ENCODE assay signal across 8 mouse cellular contexts in the genomic region with DNA sequence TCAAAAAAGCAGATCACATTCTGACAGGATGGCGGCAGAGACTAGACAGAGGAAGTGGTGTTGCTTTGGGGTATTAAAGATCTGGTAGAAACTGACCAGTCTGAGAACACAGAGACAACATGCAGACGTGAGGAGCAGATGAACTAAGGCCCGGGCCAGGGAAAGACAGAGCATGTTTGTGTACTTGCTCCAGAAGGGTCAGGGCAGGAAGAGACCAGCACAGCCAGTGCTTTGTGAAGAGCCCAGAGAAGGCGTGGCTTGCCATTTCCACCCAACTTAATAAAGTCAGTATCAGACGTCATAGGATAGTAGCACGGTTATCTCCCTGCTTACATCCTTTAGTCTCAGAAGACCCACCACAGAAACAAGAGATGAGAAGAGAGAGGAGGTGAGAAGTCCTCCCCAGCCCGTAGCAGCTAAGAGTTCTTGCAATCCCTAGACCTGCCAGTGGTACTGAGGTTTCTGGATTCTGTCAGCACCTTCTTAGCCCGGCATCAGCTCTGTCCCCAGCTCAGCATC.
DNase-seq lines count a peak whose midpoint lies in the region; ATAC-seq and TF ChIP-seq lines count a peak whose summit lies in the region.

No protein-coding gene starts in this region.

- H3K4me2 ChIP-seq in midbrain, embryonic 11.5 days, result no peak overlapping the region

- H3K4me3 ChIP-seq in heart, embryonic 10.5 days, result no peak overlapping the region
- no peak overlapping the region for H3K4me3 ChIP-seq in liver, adult 2 months (ENCODE audit: insufficient read depth, low read depth, low read length)
- H3K4me3 ChIP-seq in midbrain, embryonic 11.5 days (ENCODE audit: low read depth, low read length), result no peak overlapping the region

- H3K27ac ChIP-seq in heart, embryonic 10.5 days, result no peak overlapping the region
- no peak overlapping the region for H3K27ac ChIP-seq in liver, adult 2 months (replicated peaks; ENCODE audit: insufficient read depth, low read depth, low read length)
- H3K27ac ChIP-seq in midbrain, embryonic 11.5 days (ENCODE audit: low read depth, low read length), result no peak overlapping the region

- peak; percentile 89 for DNase-seq in heart, adult 11 months
- no peak for DNase-seq in heart, embryonic 10.5 days (ENCODE audit: low spot score)
- peak; percentile 27 for DNase-seq in liver, adult 2 months (ENCODE audit: extremely low read depth, low read depth, low spot score)
- DNase-seq in liver, result no peak
- DNase-seq in MN1 (ENCODE audit: low spot score), result no peak
- DNase-seq in midbrain, embryonic 11.5 days (ENCODE audit: low spot score, missing footprints), result no peak

- TF ChIP-seq CTCF in liver, adult 2 months (IDR thresholded peaks at IDR 0.05; ENCODE audit: low read depth, low read length), result no peak

- H3K36me3 ChIP-seq in heart, embryonic 10.5 days, result peaks cover 11% of the 10 kb centered on the region; the same call in 1 of the 2 replicates
- H3K36me3 ChIP-seq in liver, adult 2 months (ENCODE audit: control insufficient read depth, insufficient read depth, low read length), result no peaks in the 10 kb centered on the region
- 0 out of 2 replicates have a peak, but pooled peaks cover 2% of the 10 kb centered on the region for H3K36me3 ChIP-seq in midbrain, embryonic 11.5 days (ENCODE audit: control insufficient read depth, insufficient read depth, low read length)

- no peaks in the 10 kb centered on the region for H3K27me3 ChIP-seq in heart, embryonic 10.5 days (ENCODE audit: insufficient read depth, poor library complexity, severe bottlenecking)
- H3K27me3 ChIP-seq in liver, adult 2 months (ENCODE audit: control insufficient read depth, insufficient read depth, low read length), result no peaks in the 10 kb centered on the region
- no peaks in the 10 kb centered on the region for H3K27me3 ChIP-seq in midbrain, embryonic 11.5 days (ENCODE audit: control insufficient read depth, insufficient read depth, low read length)

- 30% methylated on average over 8 of the region's 8 CpGs for WGBS in heart, embryonic 10.5 days
- 47% methylated on average over 8 of the region's 8 CpGs for WGBS in liver, adult 2 months
- whole genome bisulfite sequencing in midbrain, embryonic 11.5 days, result 65% methylated on average over 8 of the region's 8 CpGs

- H3K9ac ChIP-seq in liver, adult 2 months (ENCODE audit: low read depth, low read length), result no peak overlapping the region
- H3K9ac ChIP-seq in midbrain, embryonic 11.5 days (ENCODE audit: low read length), result no peak overlapping the region

- no peak for TF ChIP-seq POLR2A in liver, adult 2 months (IDR thresholded peaks at IDR 0.05; ENCODE audit: extremely low read depth, insufficient read depth, low read length)

- no peaks in the 10 kb centered on the region for H3K9me3 ChIP-seq in heart, embryonic 10.5 days
- H3K9me3 ChIP-seq in midbrain, embryonic 11.5 days (ENCODE audit: control insufficient read depth, low read length), result no peaks in the 10 kb centered on the region

- peaks cover 16% of the 10 kb centered on the region for H3K4me1 ChIP-seq in heart, embryonic 10.5 days
- H3K4me1 ChIP-seq in liver, adult 2 months (ENCODE audit: control insufficient read depth, insufficient read depth, low read length), result no peaks in the 10 kb centered on the region
- H3K4me1 ChIP-seq in midbrain, embryonic 11.5 days (ENCODE audit: control insufficient read depth, insufficient read depth, low read length), result peaks cover 3% of the 10 kb centered on the region; the same call in 1 of the 2 replicates

- no peaks in the 10 kb centered on the region; the same call in 1 of the 2 replicates for H3K79me2 ChIP-seq in liver, adult 2 months (ENCODE audit: control insufficient read depth, insufficient read depth, low read length)

- peak; percentile 33 for ATAC-seq in granulocyte monocyte progenitor cell, adult 5-6 weeks (replicated peaks; ENCODE audit: poor library complexity, severe bottlenecking)
- ATAC-seq in megakaryocyte, adult 5-6 weeks (ENCODE audit: poor library complexity, severe bottlenecking), result peak; percentile 25
- no peak for ATAC-seq in midbrain, embryonic 11.5 days (ENCODE audit: low FRiP score)

Comparison
In these comparisons a context has a peak if more than half of its experiments do, and no peak if none do; other contexts are left out.
1. DNase-seq: peak in heart, adult 11 months (single experiment) and liver, adult 2 months (single experiment); none in heart, embryonic 10.5 days (single experiment), liver (single experiment), MN1 (single experiment) and midbrain, embryonic 11.5 days (single experiment).